Mouse (Mus musculus) natural killer cell, adult 2 months (primary cell): ENCODE results near the gene Gmds.

Source experiments
- DNase-seq, 2 experiments: peaks; one replicate each; pipeline ENCODE4 v3.0.0; 2022; ENCODE audit warnings: low spot score in 2 of 2

Gene Gmds

GRCm38 (mm10) chr13:32267184-32267775, 71.3 kb downstream of the Gmds start:
- DNase-seq: no peak

DNA sequence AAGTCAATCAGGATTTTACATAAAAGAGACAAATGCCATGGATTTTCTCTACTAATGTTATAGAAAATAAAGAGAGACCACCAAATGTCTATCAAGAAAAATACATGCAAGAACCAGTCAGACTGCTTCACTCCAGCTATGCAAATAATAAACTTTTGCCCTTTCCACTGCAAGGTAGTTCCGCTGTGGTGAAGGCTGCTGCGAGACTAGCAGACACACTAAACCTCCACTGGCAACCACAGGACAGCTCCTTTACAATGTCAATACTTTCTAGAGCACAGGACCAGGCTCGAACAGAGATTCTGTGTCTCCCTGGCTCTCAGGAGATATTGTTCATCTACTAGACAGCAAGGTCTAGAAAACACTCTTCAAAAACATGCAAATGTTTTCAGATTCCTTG, 71.8 kb downstream of the Gmds start:
- no peak for DNase-seq

- DNase-seq: no peak
Measured at GRCm38 (mm10) chr13:32256121-32256520, 82.4 kb downstream of the Gmds start.

DNA sequence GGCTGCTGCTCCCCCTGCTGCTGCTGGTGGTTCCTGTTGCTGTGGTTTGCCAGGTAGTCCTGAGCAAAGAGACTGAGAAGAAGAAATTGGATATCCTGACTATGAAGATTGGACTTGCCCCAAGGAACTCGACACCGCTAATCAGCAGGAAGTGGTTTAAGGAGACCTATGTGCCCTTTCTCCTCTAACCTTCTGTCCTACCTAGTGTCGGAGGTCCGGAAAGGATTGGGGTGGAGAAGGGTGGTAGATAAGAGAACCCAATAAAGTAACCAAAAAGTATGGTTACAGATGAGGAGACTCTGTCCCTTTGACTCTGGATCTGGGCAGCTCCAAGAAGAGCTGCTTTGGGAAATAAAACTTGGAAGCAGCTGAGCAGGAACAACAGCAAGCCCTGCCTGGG, 86.3 kb downstream of the Gmds start:
- DNase-seq: no peak

DNA sequence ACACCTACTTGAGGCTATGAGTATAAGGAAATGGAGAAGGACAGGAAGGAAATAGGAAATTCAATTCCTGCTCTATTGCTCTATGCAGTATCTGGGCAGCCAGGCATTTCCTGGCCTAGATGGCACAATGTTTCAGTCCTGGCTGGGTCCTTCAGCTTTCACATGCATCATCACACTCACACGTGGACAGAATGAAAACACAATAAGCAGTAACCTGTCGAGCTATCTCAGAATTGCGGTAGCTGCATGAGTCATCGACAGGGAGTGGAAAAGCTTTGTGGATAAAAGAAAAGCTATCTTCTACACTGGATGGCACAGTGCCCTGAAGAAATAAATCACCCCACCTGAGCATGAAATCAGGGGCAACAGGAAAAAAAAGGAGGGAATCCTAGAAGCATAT, 96.3 kb downstream of the Gmds start:
- no peak for DNase-seq

DNA sequence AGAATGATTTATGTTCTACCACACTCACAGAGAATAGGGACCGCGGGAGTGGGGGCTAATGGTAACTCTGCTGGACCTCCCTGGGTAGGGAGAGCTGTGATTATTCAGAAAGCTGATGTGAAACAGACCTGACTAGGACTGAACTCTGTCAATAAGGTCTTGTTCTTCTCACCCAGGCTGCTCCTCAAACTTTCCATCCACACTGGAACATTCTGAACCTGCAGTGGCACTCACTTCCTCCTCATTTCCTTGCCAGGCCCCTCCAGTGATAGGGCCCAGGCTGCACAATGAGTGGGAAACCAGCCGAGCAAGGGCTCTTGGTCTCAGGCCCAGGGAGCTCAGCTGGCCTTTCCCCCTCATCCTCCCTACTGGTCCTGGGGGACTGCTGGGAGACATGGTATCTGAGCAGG, 102.3 kb downstream of the Gmds start:
- no peak for DNase-seq

DNA sequence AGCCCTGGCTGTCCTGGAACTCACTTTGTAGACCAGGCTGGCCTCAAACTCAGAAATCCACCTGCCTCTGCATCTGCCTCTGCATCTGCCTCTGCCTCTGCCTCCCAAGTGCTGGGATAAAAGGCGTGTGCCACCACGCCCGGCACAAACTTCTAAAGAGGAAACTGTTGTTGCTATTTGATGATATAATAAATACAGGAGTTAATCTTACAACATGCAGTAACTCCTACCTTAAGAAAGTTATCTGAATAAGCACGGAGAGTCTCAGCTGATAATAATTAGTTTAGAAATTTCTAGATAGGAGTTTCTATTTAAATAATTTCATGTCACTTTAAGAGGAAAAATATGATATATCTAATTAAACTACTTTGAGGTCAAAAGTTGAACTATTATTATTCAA, 103.5 kb downstream of the Gmds start:
- DNase-seq: no peak

GRCm38 (mm10) chr13:32234019-32234418, 104.5 kb downstream of the Gmds start:
- no peak for DNase-seq

- no peak for DNase-seq
Measured at GRCm38 (mm10) chr13:32232391-32232790, 106.1 kb downstream of the Gmds start.

DNA sequence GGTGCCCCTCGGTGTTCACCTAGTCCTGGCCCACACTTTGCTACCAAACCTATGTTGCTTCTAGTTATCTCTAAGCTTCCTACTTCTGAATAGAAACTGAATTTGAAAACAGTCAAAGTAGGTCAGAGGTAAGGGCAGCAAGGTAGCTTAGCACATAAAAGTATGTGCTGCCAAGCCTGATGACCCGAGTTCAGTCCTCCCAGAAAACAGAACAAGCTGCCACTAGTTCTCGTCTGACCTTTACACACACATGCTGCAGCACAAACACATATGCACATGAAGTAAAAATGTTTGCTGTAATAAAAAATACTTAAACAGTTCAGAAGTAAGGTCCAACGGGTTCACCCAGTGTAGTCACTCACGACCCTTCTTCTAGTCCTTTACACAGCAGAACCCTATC, 106.6 kb downstream of the Gmds start:
- DNase-seq: no peak

DNA sequence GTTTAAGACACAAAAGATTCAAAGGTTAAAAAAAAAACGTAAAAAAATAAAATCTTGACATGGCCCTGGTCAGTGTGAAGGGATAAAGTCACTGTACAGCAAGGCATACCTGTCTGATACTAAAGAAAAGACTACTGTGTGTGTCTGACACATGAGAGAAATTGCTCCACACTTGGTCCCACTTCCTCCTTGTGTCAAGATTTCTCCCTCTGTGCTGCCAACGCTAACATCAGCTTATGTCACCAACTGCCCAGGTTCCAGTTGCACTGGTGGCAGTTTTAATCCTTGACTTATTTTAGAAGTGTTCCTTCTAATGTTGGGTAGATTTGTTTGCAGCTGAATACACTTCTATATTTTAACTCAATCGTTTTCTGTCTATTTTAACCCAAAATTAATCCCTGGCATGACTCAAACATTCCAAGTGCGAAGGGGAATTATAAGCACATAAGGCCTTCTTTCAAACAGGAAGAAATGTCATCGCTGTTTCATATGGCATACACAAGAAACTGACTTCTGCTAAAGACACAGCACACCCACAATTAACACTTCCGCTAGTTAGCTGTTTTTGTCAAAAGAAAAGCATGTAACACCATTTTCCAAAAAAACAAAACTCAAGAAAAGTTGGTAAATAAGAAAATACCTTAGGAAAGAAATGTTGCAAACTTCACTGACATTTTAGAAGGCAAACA, 110.5 kb downstream of the Gmds start:
- DNase-seq: no peak

DNA sequence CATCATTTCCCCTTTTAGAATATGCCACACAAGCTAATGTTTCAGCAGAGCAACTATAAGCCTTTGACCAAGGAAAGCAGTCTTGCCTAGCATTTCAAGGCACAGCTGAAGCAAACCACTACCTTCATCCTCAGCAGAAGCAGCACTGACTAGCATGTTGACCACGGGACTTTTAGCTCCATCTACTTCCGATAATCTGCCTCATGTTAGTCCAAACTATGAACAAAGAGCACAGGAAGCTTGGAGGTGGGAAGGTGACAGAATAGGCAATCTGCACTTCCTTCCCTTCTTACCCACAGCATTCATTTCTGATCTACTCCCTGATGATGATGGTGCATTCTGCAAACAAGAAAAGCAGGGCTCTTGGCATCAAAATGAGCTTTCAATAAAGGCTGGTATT, 120.9 kb downstream of the Gmds start:
- DNase-seq: no peak

DNA sequence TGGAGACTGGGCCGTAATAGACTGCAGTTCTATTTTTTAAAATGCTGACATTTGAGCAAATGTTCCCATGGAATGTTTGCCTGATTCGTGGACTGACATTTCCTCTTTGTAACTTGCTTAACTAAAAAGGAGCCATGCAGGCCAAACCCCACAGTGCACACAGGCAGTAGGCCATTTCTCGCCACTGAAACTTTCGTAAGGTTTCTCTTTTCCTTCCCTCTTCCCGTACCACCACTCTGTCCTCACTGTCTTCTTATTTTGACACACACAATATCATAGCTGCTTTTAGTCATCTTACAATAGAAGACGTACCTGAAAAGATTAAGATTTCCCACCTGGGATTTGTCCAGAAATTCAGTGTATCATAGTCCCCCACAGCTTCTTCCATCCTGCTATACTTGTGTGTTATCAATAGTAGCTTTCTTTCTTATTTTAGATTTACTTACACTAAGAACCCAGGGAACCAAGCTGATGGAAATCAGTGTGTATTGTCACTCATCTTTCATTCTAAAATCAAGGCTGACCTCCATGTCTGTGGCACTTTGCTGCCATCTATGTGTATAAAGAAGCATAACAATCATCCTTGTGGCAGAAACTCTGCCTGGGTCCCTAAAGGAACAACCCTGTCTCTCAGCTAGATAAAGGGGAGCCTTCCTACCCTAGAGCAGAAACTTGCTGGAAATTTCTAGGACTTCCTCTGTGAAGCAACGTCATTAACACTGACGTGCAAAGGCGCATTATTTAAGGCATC, 124.7 kb downstream of the Gmds start:
- no peak for DNase-seq

GRCm38 (mm10) chr13:32212125-32212524, 126.4 kb downstream of the Gmds start:
- DNase-seq: no peak

DNA sequence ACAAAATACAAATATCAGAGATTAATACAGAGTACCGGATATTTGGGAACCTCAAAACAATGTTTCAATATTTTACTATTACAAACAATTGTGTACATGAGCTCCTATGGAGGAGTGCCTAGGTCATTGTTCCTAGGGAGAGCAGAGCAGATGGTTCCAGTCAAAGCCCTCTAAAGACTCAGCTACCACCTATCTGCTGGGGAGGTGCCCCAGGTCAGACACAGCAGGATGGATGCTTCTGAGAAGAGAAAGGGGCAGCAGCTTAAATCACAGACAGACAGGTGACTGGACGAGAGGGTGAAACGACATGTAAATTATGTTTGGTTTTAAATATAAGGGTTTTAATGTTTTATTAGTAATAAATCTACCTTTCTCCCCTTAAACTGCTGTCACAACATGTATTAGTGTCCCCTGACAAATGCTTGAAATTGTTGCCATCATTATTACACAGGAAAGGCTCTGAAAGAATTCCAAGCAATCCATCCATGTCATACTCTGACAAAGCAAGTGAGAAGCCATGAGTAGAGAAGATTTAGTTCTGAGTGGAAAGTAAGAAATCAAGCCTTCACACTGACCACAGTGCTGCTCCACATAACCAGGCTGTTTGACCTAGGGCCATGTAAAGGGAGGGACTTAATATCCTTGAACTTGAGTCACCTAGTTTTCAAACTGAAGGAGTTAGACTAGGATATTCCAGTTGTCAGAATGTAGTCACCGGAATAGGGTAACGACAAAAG, 131.2 kb downstream of the Gmds start:
- DNase-seq: no peak

GRCm38 (mm10) chr13:32179906-32180305, 158.6 kb downstream of the Gmds start:
- DNase-seq: no peak

DNA sequence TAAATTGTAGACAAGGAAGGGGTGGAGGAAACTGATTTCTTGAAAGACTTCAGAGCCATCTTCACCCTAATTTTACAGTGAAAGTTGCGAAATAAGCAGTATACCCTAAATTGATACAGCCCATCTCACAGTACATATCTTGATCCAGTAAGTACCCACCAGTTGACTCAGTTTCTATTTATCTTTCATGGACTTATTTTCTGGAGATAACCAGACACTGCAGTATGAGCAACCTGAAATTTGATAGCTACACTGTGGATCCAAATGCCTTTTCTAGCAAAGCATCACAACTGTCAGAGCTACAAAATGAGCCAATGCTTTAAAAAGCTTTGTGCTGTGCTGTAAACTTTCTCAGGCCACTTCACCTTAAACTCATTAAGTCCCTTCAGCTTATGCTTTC, 159.9 kb downstream of the Gmds start:
- no peak for DNase-seq

DNA sequence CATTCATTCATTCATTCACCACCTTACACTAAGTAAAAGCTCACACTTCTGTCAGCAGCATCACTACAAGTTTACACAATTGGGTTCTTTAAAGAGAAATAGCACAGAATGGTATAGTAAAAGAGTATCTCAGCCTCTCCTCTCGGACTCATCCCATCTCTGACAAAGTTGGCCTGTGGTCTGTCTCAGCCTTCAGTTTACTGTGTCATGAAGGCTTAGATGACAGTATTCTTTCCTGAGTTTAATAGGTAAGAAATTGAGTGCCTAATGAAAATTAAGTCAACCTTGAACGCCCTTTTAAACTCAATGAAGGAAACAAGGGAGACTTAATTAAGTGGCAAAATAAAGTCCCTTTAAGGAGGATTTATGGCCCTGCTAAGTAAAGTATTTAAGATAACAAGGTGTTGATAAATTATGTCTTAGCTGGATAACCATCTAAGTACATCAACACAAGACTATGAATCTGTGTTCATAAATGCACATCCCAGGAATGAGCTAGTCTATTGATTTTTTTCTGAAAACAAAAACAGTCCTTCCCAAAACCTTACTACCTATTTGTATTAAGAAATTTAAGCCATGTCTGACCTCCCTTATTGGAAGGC, 160.6 kb downstream of the Gmds start:
- no peak for DNase-seq

- DNase-seq: no peak
Measured at GRCm38 (mm10) chr13:32175028-32175427, 163.5 kb downstream of the Gmds start.

DNA sequence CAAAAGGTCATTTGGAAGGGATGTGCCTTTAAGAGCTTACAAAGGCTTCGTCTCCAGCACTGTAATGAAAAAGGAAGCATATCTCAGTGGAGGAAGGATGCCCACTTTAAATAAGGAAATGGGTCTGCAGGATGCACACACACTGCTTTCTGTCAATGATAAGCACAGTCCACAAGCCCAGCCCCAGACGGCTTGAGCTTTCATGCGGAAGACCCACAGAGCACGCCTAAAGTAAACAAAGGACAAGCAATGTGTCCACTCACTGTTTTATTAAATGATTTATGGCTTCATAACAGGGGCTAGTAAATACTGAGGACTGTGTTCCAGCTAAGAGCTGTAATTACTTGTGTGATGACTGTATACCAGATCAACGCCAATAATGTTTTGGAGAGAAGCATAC, 169.4 kb downstream of the Gmds start:
- DNase-seq: no peak

DNA sequence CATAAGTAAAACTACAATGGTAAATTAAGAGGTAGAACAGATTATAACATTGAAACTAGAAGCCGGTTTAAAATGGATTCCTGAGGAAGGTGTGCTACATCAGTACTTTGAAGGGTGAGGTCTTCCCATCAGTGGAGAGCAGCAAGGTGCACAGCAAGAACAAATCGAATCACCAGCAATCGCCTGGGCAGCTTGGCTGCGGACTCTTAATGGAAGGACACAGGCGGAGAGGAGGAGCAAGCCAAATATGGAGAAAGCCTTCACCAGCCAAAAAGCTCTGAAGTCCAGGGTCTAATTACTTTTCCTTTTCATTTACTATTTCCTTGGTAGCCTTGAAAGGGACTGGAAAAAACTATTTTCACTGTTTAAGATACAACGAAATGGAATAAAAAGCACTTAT, 170.7 kb downstream of the Gmds start:
- DNase-seq: no peak

DNA sequence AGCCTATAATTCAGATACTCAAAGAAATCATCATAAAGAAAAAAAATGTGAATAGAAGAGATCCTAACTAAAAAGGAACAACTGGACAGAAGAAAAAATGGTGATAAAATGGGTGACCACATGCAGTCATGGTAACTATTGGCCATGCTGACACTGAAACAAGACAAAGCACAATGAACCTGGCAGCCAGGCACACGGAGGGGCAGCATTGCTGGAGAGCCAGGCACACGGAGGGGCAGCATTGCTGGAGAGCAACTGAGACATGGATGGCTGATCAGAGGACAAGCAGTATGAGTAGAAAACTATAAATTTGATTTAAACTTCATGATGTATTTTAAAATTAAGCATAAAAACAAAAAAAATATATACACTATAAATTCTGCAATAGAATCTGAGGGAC, 173.0 kb downstream of the Gmds start:
- no peak for DNase-seq
